In genomic region chr9:96381393-96381792, GRCm38 (mm10) we compare ENCODE assay signal across 10 mouse cellular contexts. TPM values are rescaled to one million over a fixed set of nuclear protein-coding genes. Genes with fewer than 3 reads are reported as not detected.
A peak's percentile ranks its signal among the peaks of the same experiment; 100 is the strongest.
DNase-seq lines count a peak whose midpoint lies in the region; ATAC-seq and TF ChIP-seq lines count a peak whose summit lies in the region.
"Had no signal": no experiment of that assay in that cellular context is flagged by ENCODE, and none has a peak within 500 bp of the region (broad histone marks: within the 10 kb centered on the region; RNA-seq: fewer than 3 reads in every experiment).

No protein-coding gene starts in this region.

- H3K79me2 ChIP-seq in myocyte (ENCODE audit: control insufficient read depth, insufficient read depth): no peaks in the 10 kb centered on the region

- TF ChIP-seq CTCF in hindbrain, postnatal 0 days (IDR thresholded peaks at IDR 0.05; ENCODE audit: low read depth): no peak

- 77% methylated on average over 13 of the region's 13 CpGs for WGBS in hindbrain, postnatal 0 days
- WGBS in forebrain, embryonic 12.5 days: 81% methylated on average over 13 of the region's 13 CpGs

- H3K9ac ChIP-seq in hindbrain, postnatal 0 days (replicated peaks; ENCODE audit: low read length): no peak overlapping the region
- no peak overlapping the region for H3K9ac ChIP-seq in forebrain, embryonic 12.5 days
- H3K9ac ChIP-seq: embryonic facial prominence, embryonic 12.5 days had no signal

- H3K4me3 ChIP-seq in myocyte: no peak overlapping the region
- no peak overlapping the region for H3K4me3 ChIP-seq in hindbrain, postnatal 0 days (ENCODE audit: low read length)
- H3K4me3 ChIP-seq in forebrain, embryonic 12.5 days (replicated peaks): no peak overlapping the region
- H3K4me3 ChIP-seq: embryonic facial prominence, embryonic 12.5 days; left cerebral cortex, adult 2 months had no signal

- no peak for TF ChIP-seq POLR2A in myocyte (IDR thresholded peaks at IDR 0.05; ENCODE audit: insufficient read length, low read depth)

- intact Hi-C loops in heart, postnatal 10 days (cut with DNase I): no loop called here

- H3K27me3 ChIP-seq in myocyte (ENCODE audit: control insufficient read depth, insufficient read depth, insufficient read length): no peaks in the 10 kb centered on the region
- H3K27me3 ChIP-seq in hindbrain, postnatal 0 days (ENCODE audit: insufficient read depth, low read length): no peaks in the 10 kb centered on the region
- H3K27me3 ChIP-seq in forebrain, embryonic 12.5 days: no peaks in the 10 kb centered on the region
- H3K27me3 ChIP-seq: embryonic facial prominence, embryonic 12.5 days had no signal

- peak overlapping the region; percentile 50 for H3K4me2 ChIP-seq in myocyte (ENCODE audit: low read depth)
- H3K4me2 ChIP-seq in hindbrain, postnatal 0 days (ENCODE audit: low read depth, low read length): no peak overlapping the region
- H3K4me2 ChIP-seq in forebrain, embryonic 12.5 days: no peak overlapping the region
- H3K4me2 ChIP-seq: embryonic facial prominence, embryonic 12.5 days had no signal

- no peaks in the 10 kb centered on the region for H3K4me1 ChIP-seq in hindbrain, postnatal 0 days (ENCODE audit: insufficient read depth, low read length)
- 0 out of 2 replicates have a peak, but pooled peaks cover 2% of the 10 kb centered on the region for H3K4me1 ChIP-seq in forebrain, embryonic 12.5 days

- H3K9me3 ChIP-seq in hindbrain, postnatal 0 days (ENCODE audit: low read length): no peaks in the 10 kb centered on the region
- no peaks in the 10 kb centered on the region for H3K9me3 ChIP-seq in forebrain, embryonic 12.5 days
- H3K9me3 ChIP-seq: embryonic facial prominence, embryonic 12.5 days had no signal

- DNase-seq in kidney, postnatal 14 days: peak; percentile 19
- DNase-seq in kidney, adult 18-20 months: no peak
- DNase-seq in adrenal gland, postnatal 36 days: peak; percentile 60 to 64
- peak; percentile 54 to 58 for DNase-seq in heart, postnatal 10 days
- no peak for DNase-seq in cerebellum, adult 9-11 months
- no peak for DNase-seq in hindbrain, postnatal 0 days (ENCODE audit: low spot score)

- H3K27ac ChIP-seq in hindbrain, postnatal 0 days: no peak overlapping the region
- H3K27ac ChIP-seq in forebrain, embryonic 12.5 days: no peak overlapping the region
- H3K27ac ChIP-seq: embryonic facial prominence, embryonic 12.5 days; left cerebral cortex, adult 2 months had no signal

- no peaks in the 10 kb centered on the region for H3K36me3 ChIP-seq in myocyte (ENCODE audit: control insufficient read depth, insufficient read depth)
- no peaks in the 10 kb centered on the region for H3K36me3 ChIP-seq in hindbrain, postnatal 0 days (ENCODE audit: insufficient read depth, low read length)
- no peaks in the 10 kb centered on the region for H3K36me3 ChIP-seq in forebrain, embryonic 12.5 days (replicated peaks)
- H3K36me3 ChIP-seq: embryonic facial prominence, embryonic 12.5 days had no signal

- no peak overlapping the region for H3ac ChIP-seq in myocyte (ENCODE audit: control insufficient read depth, insufficient read length)

- ATAC-seq in hindbrain, postnatal 0 days: no peak
- ATAC-seq in forebrain, embryonic 12.5 days (ENCODE audit: low FRiP score): no peak

TF ChIP-seq in myocyte, 11 proteins besides CTCF, POLR2A, EP300 and RAD21:
- TF ChIP-seq E2F4 (IDR thresholded peaks at IDR 0.05; ENCODE audit: insufficient read depth): no peak
- no peak for TF ChIP-seq MYOG (IDR thresholded peaks at IDR 0.05; ENCODE audit: control insufficient read depth in 1 of 3, insufficient read depth in 1 of 3, insufficient read length in 2 of 3, low read depth in 2 of 3)
- TF ChIP-seq USF1 (IDR thresholded peaks at IDR 0.05; ENCODE audit: low read depth): no peak
- no peak for TF ChIP-seq MYOD1 (IDR thresholded peaks at IDR 0.05; ENCODE audit: control insufficient read depth in 1 of 3, insufficient read length in 2 of 3, low read depth in 2 of 3)
- no peak for TF ChIP-seq CEBPB (IDR thresholded peaks at IDR 0.05; ENCODE audit: insufficient read depth, poor library complexity, severe bottlenecking)
- no peak for TF ChIP-seq POLR2AphosphoS2 (IDR thresholded peaks at IDR 0.05; ENCODE audit: insufficient read length, low read depth)
- TF ChIP-seq REST (IDR thresholded peaks at IDR 0.05; ENCODE audit: insufficient read depth, insufficient read length): no peak
- no peak for TF ChIP-seq TCF3 (IDR thresholded peaks at IDR 0.05; ENCODE audit: insufficient read length, low read depth)
- no peak for TF ChIP-seq SRF (IDR thresholded peaks at IDR 0.05; ENCODE audit: control insufficient read depth, insufficient read length, low read depth)
- TF ChIP-seq MAX (IDR thresholded peaks at IDR 0.05; ENCODE audit: low read depth): no peak
- TF ChIP-seq TCF12 (IDR thresholded peaks at IDR 0.05; ENCODE audit: insufficient read depth, poor library complexity, severe bottlenecking): no peak

RNA-seq across cellular contexts. Expression of gene Atp1b3, which starts 17.2 kb away (rescaled TPM):
- total RNA-seq in adrenal gland, postnatal 36 days (2021): 100 to 1,000 TPM; 180 to 200 TPM
- total RNA-seq in heart, postnatal 10 days (2021): 10 to 100 TPM; 74.1 to 76.5 TPM
- polyA plus RNA-seq in myocyte (2012; fragmentation: generic; extraction: Trizol): 102 TPM
- total RNA-seq in hindbrain, postnatal 0 days (2014; rRNA removed): 74.0 and 78.5 TPM in 2 replicates
- 220 and 221 TPM in 2 replicates for polyA plus RNA-seq in hindbrain, postnatal 0 days (2015; fragmentation: Nextera tagmentation; extraction: Ambion mirVana)
- polyA plus RNA-seq in forebrain, embryonic 12.5 days (2016; fragmentation: Nextera tagmentation; extraction: Ambion mirVana): 163 and 164 TPM in 2 replicates

Comparison
In these comparisons a context has a peak if more than half of its experiments do, and no peak if none do; other contexts are left out.
1. DNase-seq: peak in kidney, postnatal 14 days (single experiment), adrenal gland, postnatal 36 days (2 of 2) and heart, postnatal 10 days (2 of 2); none in kidney, adult 18-20 months (single experiment), cerebellum, adult 9-11 months (single experiment) and hindbrain, postnatal 0 days (single experiment).